Mouse (Mus musculus) adrenal gland, adult (tissue): ENCODE results near the gene Obscn.

ENCODE experiments used
- DNase-seq, 2 experiments: peaks; one replicate each; pipeline ENCODE4 v3.0.0; 2022 to 2023; ENCODE audit warnings: low spot score in 1 of 2; ENCODE audit not compliant: inconsistent age in 2 of 2

Gene Obscn

DNA sequence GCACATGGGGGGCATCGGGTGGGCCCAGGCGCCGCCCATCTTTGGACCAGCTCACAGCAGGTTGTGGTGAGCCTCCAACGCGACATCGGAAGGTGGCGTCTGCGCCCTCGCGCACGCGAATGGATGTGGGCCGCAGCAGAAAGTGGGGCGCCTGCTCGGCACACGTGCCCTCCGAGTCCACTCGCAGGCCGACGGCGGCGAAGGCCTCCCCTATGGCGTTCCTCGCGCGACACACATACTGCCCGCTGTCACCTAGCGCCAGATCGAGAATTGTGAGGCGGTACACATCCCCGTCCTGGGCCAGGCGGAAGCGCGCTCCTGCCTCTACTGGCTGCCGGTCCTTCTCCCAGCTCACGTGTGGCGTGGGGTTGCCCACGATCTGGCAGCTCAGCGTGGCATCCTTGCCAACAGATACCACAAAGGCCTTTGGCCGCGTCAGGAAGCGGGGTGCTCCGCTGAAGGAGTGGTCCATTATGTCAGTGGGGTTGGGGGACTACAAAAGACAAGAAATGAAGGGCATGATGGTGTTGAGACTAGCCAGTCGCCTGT is at the start of gene Obscn:
Gene Obscn, minus strand, starts transcription at position 499 of the 549 bp plus-strand sequence.
- DNase-seq, result peak in 1 of 2 experiments; percentile 18

DNA sequence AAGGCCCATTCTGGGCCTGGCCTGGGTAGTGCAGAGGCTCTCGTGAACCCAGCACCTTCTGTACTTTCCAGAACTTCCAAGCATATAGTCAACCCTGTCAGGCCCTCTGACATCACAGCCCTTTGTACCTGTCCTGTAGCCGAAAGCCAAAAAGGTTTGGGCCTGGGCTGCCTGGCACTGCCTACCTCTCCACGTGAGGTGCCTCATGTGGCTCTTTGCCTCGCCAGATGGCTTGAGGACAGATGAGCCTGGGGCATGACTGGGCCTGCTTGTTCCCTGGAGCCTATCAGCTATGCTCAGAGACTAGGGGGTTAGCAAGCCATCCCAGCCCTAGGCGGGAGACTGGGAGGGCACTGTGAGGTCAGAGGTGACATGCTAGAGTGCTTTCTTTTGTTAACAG is 49.3 kb upstream of the Obscn start:
- no peak for DNase-seq

DNA sequence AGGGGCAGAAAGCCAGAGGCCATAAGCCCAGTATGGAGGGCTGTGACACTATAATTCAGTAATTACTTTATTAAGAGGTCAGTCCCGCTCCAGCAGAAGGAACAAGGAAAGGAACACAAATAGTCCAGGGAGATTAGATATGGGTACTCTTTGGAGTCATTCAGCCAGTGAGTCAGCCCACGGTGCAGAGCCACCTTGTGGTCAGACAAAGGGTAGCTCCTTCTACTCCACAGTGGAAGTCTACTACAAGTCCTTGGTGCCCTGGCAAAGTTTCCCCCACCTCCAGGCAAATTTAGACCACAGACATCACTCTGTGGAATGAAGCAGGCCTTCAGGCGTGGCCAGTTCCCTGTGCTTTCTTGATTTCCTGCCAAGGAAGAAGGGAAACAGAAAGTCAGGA is 47.6 kb upstream of the Obscn start:
- peak; percentile 76 to 85 for DNase-seq

DNA sequence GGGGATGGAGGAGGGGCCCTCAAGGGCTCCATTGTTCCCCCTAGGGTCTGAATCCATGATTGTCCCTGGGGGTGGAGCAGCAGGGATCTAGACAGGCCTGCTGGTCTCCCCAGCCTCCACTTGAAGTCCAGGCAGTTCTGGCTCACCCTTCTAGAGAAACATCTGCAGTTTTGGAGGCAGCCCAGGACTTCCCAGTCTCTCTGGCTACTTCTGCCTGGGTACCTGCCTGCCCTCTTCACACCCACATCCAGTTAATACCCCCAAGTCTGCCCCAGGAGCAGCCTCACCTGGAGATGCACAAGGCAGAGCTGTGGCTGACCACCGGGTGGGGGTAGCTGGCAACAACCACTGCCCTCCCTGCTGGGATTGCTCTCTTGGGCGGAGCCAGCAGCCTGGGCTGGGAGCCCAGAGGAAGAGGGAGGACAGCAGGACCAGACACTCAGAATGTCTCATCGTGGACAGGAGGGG is 46.7 kb upstream of the Obscn start, which contains the start of gene Gjc2:
Gene Gjc2, minus strand, starts transcription at position 350 of the 468 bp plus-strand sequence.
- peak; percentile 75 to 79 for DNase-seq

DNA sequence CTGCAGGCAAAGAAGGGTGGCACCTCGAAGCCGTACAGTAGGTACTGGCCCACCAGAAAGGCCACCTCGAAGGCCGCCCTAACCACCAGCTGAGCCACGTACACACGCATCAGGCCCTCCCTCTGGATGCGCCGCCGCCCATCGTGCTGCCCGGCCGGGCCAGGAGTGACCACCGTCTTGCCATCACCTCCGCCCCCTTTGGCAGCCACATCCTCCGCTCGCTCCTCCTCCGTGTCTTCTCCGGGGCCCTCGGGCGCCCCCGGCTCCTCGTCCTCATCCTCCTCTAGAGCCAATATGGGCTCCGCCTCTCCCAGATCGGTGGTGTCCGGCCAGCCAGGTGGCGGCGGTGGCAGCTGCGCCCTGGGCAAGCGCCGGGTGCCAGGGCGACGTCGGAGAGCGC is 40.7 kb upstream of the Obscn start:
- no peak for DNase-seq

DNA sequence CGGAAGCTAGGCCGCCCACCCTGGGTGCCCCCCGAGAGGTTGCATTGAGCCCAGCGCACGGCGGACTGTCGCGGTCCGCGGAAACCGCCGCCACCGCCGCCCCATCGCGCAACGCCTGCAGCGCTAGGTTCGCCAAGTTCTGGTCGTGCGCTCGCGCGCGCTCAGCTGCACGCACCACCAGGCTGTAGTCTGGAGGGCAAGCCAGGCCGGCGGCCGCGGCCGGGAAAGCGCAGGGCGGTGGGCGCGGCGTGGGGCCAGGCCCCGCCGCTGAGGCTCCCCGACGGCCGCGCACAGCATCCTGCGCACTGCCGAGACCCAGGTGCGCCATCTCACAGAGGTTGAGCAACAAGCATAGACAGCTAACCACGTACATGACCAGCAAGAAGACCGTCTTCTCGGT is 40.3 kb upstream of the Obscn start:
- no peak for DNase-seq

DNA sequence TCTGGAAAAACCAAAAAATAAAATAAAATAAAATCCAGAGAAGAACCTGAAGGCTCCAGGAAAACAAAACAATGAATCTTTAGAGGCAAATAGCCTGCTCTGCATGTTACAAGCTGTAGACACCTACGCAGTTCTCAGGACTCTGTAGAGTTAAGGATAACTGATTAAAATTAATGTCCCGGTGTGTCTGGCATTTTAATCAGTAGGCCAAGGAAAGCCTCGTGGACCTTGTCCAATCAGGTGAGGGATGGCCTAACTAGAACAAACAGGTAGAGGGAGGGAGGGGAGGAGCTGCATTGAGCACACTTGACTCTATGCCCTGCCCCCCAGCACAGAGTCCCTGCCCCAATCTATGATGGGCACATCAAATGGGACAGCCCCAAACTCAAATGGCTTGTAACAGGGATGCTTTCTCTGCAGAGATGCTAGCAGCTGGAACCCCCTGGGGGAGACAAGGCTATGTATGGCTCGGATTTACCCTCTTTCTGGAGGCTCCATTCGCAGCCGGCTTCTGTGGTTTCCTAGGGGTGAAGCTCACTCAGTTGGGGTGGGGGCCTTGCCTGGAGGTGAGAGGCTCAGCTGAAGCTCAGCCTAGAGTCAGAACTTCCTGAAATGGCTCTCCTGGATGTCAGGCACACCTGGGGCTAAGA is 38.1 kb upstream of the Obscn start:
- DNase-seq, result no peak

DNA sequence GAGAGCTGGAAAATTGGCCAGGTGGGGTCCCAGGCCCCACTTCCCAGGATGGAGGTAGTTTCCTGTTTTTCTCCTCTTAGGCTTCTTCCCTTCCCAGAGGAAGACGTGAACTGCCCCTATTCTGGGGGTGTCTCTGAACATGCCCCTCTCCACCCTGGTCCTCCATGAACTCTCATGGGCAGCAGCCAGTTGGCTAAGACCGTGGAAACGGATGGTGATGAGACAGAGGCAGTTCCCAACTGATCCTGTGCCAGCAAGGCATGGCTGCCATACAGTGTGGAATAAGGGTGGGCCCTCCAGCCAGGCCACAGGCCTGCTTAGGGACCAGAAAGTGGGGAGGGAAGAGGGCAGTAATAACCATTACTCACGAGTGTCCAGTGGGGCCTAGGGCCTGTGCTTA is 34.3 kb upstream of the Obscn start:
- DNase-seq, result no peak

DNA sequence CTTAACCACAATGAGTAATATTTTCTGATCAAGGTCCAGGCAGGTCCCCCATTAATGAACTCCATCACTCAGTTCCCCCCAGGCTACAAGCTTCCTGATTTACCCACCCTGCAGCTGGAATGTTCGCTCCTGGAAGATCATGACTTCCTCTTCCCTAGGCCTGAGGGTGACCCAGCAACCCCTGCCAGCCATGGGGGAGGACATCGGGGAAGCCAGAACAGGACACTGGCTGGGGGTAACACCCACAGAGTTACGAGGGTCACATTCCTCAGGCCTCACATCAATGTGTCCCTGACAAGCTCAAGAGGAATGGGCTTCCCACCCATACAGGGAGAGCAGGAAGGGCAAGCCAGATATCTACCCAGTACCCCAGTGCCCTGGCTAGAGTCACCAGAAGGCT is 33.6 kb upstream of the Obscn start:
- no peak for DNase-seq

DNA sequence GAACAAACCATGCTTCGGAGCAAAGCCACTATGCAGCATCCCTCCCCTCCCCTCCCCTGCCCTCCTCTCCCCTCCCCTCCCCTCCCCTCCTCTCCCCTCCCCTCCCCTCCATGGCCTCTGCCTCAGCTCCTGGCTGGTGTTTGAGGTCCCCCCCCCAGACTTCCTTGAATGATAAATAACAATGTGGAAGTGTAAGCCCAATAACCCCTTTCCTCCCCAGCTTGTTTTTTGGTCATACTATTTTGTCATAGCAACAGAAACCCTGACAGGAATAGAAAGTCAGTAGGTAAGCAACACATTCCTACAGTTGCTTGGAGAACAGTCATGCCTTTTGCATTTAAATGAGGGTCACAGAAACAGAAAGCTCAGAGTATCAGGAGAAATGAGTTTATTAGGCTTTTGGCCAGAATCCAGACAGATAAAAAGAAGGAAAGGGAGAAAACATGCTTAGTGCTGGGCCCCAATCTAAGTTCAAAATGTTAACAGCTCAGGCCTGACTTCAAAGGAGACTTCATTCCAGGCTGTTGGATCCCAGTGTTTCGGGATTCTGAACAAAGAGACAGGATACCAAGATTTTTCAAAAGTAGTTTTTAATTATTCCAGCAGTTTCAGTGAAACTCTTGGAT is 29.5 kb upstream of the Obscn start:
- DNase-seq, result no peak

DNA sequence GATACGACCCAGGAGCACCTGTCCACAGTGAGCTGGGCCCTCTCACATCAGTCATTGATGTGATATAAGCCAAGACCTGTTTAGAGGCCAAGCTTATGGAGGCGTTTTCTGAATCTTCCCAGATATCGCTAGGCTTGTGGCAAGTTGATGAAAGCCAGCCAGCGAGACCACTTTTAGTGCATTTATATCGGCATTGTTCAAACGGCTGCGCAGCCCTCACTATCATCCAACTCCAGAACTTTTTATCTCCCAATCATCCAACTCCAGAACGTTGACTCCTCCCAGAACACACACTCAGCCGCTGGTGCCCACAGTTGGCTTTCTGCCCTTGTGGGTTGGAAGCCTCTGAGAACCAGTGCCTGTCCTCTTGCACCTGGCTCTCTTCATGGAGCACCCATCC is 28.2 kb upstream of the Obscn start:
- DNase-seq, result no peak

DNA sequence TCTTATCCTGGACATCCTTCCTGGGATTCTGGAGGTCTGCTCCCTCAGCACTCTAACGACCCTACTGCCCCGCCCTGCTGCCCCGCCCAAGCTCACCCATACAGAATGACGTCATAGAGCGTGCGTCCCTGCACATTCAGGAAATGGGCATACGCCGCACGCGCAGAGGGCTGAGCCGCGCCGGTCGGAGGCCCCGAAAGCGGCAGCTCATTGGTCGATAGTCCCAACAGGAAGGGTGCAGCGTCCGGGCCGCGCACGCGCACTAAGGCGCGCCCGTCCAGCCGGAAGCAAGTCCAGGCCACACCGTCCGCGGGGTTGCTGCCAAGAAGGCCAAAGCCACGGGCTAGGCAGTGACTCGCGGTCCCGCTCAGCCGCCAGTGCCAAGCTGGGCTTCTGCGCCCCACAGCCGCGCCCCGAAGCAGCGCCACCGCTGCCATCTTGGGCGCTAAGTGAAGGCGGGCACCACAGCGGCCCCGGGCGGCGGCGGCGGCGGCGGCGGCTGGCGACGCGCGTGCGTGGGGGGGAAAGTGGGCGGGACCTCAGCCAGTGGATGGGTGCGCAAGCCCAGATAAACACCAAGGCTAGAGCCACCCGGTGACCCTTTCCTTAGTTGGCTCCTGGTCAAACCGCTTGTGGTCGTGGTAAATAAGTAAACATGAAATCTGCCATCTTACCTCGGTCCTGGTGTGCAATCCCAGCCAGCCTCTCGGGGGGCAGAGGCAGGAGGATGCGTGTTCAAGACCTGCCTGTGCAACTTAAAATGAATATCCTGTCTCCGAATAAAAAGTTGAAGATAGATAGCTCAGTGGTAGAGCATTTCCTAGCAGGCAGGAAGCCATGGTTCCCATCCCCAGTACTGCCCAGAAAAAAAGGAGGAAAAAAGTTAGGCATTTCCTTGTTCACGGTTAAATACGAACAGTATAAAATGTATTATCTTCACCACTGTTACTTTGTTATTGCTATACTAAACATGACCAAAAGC is 27.3 kb upstream of the Obscn start, which contains the start of gene Iba57:
Gene Iba57, minus strand, starts transcription at position 485 of the 982 bp plus-strand sequence.
- DNase-seq, result peak; percentile 99

DNA sequence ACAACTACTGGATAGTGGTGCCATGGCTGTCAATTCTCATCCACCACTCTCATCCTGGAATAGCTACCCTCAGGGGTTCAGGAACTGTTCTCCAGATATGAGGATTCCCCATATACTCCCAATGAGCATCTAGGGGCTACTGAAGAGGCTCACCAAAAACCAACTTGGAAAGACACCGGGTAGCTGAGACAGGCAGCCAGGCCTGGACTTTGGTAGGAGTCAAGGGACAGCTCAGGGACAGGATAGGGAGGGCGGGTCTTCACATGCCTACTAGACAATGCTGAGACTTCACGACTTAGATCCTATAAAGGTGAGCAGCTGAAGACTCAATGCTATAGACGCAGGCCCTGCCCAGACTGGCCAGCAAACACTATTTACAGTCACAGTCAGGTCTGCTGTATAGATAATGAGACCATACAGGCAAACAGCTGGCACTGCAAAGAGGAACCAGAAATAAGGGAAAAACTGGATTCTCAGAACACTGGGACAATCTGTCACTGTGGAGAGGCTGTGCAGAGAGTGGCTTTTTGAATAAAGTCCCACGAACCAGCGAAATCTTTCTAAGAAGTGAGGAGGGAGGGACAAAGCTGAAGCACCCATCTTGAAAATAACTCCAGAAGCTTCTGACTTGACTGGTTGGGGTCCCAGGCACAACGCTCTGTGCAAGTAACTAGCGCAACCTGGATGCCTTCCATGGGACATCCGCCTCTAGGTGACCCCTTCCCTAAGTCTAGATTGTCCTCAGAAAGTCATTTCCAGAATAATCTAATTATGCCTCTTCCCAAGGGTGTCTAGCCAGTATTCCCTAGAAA is 26.4 kb upstream of the Obscn start:
- no peak for DNase-seq

DNA sequence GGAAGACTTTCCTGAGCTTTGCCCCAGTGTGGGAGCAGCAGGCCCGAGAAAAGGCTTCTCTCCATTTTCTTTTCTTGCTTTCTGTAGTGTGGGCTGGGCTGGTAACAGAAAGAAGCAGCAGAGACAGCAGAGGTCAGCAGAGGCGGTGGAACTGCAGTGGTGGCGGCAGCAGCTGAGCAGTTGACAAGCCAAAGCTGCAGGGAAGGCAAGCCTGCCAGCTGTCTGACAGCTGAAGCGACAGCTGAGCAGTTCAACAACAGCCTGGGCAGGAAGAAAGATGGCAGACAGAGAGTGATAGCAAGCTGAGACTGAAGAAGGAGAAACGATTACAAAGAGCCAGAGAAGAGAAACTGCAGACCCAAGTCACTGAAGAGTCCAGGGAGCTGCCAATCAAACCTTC is 25.2 kb upstream of the Obscn start:
- no peak for DNase-seq

DNA sequence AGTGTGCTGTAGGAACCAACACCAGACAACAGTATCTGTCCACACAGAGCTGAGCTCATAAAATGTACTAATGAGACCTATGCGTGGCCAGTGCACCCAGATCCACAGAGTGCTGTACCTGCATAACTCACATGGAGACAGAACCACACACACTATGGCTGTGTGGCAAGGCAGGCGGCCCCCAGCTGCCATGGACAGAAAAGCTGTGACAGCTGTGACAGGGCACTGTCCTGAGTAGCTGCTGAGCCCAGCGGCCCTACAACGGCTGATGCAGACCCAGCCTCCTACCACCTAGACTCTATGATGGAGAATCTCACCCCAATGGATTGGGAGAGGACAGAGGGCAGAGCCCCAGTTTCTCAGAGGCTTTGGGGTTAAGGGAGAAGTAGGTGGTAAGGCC is 23.4 kb upstream of the Obscn start:
- no peak for DNase-seq

DNA sequence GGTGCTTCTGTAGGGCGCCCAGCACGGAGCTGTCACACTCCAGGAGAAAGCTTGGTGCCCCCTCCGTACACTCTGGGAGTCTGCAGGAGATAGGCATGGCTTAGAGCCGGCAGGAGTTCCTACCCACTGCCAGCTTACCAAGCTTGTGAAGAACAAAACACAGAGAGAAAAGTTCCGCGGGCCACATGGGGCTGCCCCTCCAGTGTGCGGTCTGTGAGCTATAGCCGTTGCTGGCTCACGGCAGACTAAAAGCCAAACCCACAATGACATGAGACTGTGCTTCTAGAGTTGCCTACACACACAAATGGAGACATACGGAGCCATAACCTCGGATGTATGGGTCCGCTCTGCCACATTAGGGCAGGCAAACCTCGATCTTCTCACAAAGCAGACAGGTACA is 22.9 kb upstream of the Obscn start:
- DNase-seq, result no peak

DNA sequence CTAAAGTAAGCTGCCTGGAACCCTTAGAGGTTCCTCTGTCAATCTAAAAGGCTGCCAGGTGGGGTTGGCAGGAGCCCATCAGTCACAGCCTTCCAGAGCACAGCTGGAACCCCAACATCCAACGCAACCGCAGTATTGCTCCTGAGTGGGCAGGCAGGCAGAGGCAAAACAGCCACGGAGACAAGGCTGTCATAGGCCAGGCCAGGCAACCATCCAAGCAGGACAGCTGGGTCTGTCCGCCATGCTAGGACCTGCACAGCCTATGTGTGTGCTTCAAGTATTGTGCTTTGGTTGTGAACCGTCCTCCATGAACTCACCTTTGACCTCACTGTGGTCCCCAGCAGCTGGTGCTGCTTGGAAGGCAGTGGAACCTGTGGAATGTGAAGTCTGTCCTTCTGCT is 19.7 kb upstream of the Obscn start:
- no peak for DNase-seq

DNA sequence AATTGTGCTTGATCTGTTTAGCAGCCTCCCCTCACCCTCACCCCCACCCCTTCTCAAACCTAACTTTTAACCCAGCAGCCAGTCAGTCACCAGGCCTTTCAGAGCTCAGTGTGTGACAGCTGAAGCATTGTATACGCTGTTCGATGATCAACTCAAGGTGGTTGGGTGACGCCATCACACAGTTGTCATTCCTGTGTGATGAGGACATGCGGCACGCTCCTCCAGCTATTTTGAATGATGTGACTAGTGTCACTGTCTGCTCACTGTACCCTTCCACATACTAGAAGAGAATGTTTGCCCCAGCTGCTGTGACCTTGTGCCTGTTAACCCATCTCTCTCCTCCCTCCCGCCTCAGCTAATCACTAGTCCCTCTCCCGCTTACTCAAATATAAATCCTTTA is 18.0 kb upstream of the Obscn start:
- DNase-seq, result peak; percentile 71 to 75

DNA sequence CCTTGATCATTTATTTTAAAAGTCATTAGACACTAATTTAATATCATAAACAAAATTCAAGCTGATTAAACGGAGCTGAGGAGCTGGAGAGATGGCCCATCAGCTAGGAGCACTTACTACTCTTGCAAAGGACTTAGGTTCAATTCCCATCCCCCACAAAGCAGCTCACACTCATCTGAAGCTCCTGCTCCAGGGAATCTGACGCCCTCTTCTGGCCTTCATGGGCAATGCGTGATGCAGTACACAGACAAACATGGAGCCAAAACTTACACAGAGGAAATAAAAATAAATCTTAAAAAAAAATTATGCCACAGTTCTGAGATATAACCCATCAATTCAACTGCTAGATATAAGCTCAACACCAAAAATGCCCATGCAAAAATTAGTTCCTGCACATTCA is 15.5 kb upstream of the Obscn start:
- DNase-seq, result no peak

DNA sequence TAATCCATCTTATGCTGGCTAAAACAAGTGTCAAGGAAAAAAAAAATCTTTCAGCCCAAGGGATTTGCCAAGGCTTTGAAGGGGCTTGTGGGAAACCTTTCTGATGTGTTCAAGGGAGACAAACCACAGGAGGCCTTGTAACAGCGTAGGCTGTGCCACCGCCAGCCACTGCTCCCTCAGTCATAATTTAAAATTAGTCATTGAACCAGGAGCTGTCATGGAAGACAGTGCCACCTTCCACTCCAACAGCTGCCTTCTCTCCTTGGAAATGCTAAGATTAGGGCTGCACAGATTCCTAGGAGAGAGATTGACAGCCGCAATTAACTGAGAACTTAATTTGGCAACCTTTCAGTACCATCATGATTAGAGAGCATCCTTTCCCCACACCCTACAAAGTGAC is 13.1 kb upstream of the Obscn start:
- DNase-seq, result peak; percentile 53 to 67
